Mouse (Mus musculus): ENCODE measurements around the gene Fkbp5.

Fkbp5 gene

DNA sequence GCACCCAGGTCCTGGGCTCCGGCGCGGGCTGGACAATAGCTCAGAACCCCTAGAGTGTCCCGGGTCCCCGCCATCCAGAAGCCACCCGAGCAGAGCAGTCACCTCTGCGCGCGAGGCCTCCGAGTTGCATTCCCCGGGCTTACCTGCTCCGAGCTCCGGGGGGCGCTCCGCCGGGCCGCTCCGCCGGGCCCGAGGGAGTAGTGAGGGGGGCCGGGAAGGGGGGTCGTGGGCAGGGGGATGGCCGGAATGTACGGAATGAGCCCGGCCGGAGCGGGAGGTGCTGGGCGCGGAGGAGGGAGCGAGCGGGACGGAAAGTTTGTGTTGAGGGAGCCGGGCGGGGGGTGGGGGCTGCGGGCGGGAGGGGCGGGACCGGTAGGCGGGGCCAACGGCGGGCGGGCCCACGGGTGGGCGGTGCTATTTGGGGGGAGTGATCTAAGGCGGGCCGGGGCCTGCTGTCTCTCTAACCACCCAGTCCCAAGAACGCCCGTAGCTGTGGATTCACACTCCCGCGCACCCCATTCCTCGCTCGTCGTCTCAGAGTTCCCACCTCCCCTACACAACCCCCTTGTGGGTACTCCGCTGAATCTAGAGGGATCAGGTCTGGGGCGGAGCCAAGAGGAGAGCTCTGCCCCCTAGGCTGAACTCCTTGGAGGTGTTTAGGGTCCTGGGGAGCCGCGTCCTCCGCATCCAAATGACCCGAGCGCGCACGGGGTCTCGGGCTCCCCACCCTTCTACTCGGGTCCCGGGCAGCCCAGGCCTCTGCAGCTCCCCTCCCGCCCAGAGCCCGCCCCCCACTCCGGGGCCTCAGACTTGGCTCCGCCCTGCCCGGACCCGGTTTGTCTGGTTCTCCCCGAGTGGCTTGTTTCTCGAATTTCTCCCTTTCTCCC, 166.6 kb downstream of the Fkbp5 start, which contains the start of gene Tead3:
Tead3 (minus strand) TSS at position 352 of the 887 bp plus-strand sequence.
- intact Hi-C loops (cut with DNase I) = no loop called here

- intact Hi-C loops (cut with DNase I) = no loop called here
These were observed 167.3 kb downstream of the Fkbp5 start for GRCm38 (mm10) chr17:28349901-28350465.

DNA sequence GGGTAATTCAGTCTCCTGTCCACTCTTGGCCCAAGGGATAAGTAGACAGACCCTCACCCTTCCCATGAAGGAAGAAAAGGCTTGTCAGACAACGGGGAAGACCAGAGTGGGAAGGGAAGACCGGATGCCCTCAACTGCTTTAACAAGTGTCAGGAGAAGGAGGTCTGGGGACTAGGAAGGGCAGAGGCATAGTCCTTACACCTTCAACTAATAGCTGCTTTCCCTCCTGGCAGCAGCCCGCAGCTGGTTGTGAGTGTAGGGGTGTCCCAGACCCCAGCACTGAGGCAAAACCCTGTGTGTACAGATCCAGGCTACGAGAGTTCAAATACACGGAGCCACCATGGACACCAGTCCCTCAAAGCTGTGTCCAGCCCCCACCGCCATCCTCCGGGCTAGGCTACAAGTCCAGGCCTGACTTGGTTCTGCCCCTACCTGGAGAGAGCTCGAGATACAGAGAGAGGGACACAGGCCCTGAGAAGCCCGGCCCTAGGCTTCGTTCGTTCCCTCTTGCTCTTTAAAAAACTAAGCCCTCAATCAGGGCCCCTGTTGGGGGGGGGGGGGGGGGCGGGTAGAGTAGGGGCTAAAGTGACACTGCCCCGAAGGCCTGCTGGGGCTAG, 168.0 kb downstream of the Fkbp5 start:
- intact Hi-C loops (cut with DNase I) = no loop called here

Small RNA genes within 50 kb of the gene (microRNA-seq; reads per million reads assigned to microRNA genes)
- gene Gm25195 (0 reads per million in 2 experiments), gene Mir6969 (0 reads per million in 2 experiments)

All from adrenal gland (tissue).